ENCODE assay signal across 1 mouse cellular context in genomic region chr7:115842251-115842650, GRCm38 (mm10).
TF ChIP-seq lines count a peak whose summit lies in the region.

No protein-coding gene starts in this region.

TF ChIP-seq in MEL, 35 proteins besides CTCF, POLR2A, EP300 and RAD21 (continued from another document):
- peak; percentile 42; the same call in 1 of the 2 replicates for TF ChIP-seq TCF12 (IDR thresholded peaks at IDR 0.05; ENCODE audit: low read depth, low read length)
TF ChIP-seq in MEL: peak in this region for 3.
